Mouse (Mus musculus) neutrophil, adult 65 days (primary cell): ENCODE results near the gene Npw. TPM values are rescaled to one million over a fixed set of nuclear protein-coding genes. Genes with fewer than 3 reads are reported as not detected.

ENCODE experiments used
- total RNA-seq: library from RNA; stranded (reverse); gene quantifications from 2 replicates; pipeline ENCODE4 v1.2.4, GENCODE M21; 2023

Gene Npw
- total RNA-seq: not detected in 2 replicates

GRCm38 (mm10) chr17:24658017-24658758, at the start of gene Npw:
Npw (minus strand) TSS chr17:24658457.

GRCm38 (mm10) chr17:24706982-24707800, 48.9 kb upstream of the Npw start, which contains the start of gene Tbl3:
Tbl3 (minus strand) TSS chr17:24707660.

GRCm38 (mm10) chr17:24696011-24696697, 37.9 kb upstream of the Npw start, which contains the start of the genes Gfer and Noxo1:
Gfer (minus strand) TSS chr17:24696156.
Noxo1 (plus strand) TSS chr17:24696234.

GRCm38 (mm10) chr17:24689251-24690081, 31.2 kb upstream of the Npw start, which contains the start of gene Syngr3:
Syngr3 (minus strand) TSS chr17:24689955.

GRCm38 (mm10) chr17:24669545-24670245, 11.4 kb upstream of the Npw start, which contains the start of gene Zfp598:
Zfp598 (plus strand) TSS chr17:24669687.

GRCm38 (mm10) chr17:24650070-24650616, 8.1 kb downstream of the Npw start, which contains the start of gene Slc9a3r2:
Slc9a3r2 (minus strand) TSS chr17:24650327.

GRCm38 (mm10) chr17:24632167-24632812, 26.0 kb downstream of the Npw start, which contains the start of the genes Tsc2 and Nthl1:
Tsc2 (minus strand) TSS chr17:24632630.
Nthl1 (plus strand) TSS chr17:24632680.

Other genes starting within 250 kb of the Npw start
- 61.1 and 89.8 TPM in 2 replicates for gene Rnps1, start 243.9 kb downstream of the Npw start, total RNA-seq
- 9.7 and 10.9 TPM in 2 replicates for gene Eci1, start 231.8 kb downstream of the Npw start, total RNA-seq
- gene Dnase1l2, start 215.4 kb downstream of the Npw start, total RNA-seq: 1.7 and 2.2 TPM in 2 replicates
- 40.1 and 46.7 TPM in 2 replicates for gene E4f1, start 188.1 kb downstream of the Npw start, total RNA-seq
- 21.5 and 26.4 TPM in 2 replicates for gene Pgp, start 188.1 kb downstream of the Npw start, total RNA-seq
- 0.98 TPM in 1 of 2 replicates, not detected in the other for gene Bricd5, start 184.6 kb downstream of the Npw start, total RNA-seq
- 35.2 and 41.1 TPM in 2 replicates for gene Mlst8, start 179.4 kb downstream of the Npw start, total RNA-seq
- not detected in 2 replicates for gene Caskin1, start 169.9 kb downstream of the Npw start, total RNA-seq
- 123 and 145 TPM in 2 replicates for gene Traf7, start 130.5 kb downstream of the Npw start, total RNA-seq
- 0.38 TPM in 1 of 2 replicates, not detected in the other for gene Rab26, start 124.2 kb downstream of the Npw start, total RNA-seq
- 15.6 and 23.9 TPM in 2 replicates for gene Pkd1, start 108.6 kb downstream of the Npw start, total RNA-seq
- gene Tsc2, start 25.8 kb downstream of the Npw start, total RNA-seq: 41.1 and 43.3 TPM in 2 replicates
- gene Nthl1, start 25.8 kb downstream of the Npw start, total RNA-seq: 0.88 and 1.5 TPM in 2 replicates
- 3.0 and 3.3 TPM in 2 replicates for gene Slc9a3r2, start 8.1 kb downstream of the Npw start, total RNA-seq
- gene Zfp598, start 11.2 kb upstream of the Npw start, total RNA-seq: 21.0 and 25.1 TPM in 2 replicates
- gene Syngr3, start 31.5 kb upstream of the Npw start, total RNA-seq: not detected in 2 replicates
- 3.9 and 4.5 TPM in 2 replicates for gene Gfer, start 37.7 kb upstream of the Npw start, total RNA-seq
- gene Noxo1, start 37.8 kb upstream of the Npw start, total RNA-seq: 0.57 and 1.5 TPM in 2 replicates
- 9.5 and 12.4 TPM in 2 replicates for gene Tbl3, start 49.2 kb upstream of the Npw start, total RNA-seq
- gene Rnf151, start 59.6 kb upstream of the Npw start, total RNA-seq: not detected in 2 replicates
- gene Rps2, start 59.7 kb upstream of the Npw start, total RNA-seq: 399 and 442 TPM in 2 replicates
- gene Ndufb10, start 66.0 kb upstream of the Npw start, total RNA-seq: 61.5 and 73.8 TPM in 2 replicates
- 1.9 and 2.1 TPM in 2 replicates for gene Rpl3l, start 69.4 kb upstream of the Npw start, total RNA-seq
- gene Msrb1, start 78.2 kb upstream of the Npw start, total RNA-seq: 1,300 and 1,322 TPM in 2 replicates
- gene Hs3st6, start 94.5 kb upstream of the Npw start, total RNA-seq: 0.51 and 0.70 TPM in 2 replicates
- gene Meiob, start 145.8 kb upstream of the Npw start, total RNA-seq: not detected in 2 replicates
- gene Hagh, start 181.7 kb upstream of the Npw start, total RNA-seq: 34.8 and 35.3 TPM in 2 replicates
- 1.5 and 2.2 TPM in 2 replicates for gene Fahd1, start 191.9 kb upstream of the Npw start, total RNA-seq
- 0.32 and 0.36 TPM in 2 replicates for gene Igfals, start 207.5 kb upstream of the Npw start, total RNA-seq
- 51.2 and 59.0 TPM in 2 replicates for gene Nubp2, start 227.9 kb upstream of the Npw start, total RNA-seq
- gene Spsb3, start 228.2 kb upstream of the Npw start, total RNA-seq: 25.3 and 35.4 TPM in 2 replicates
- 10.1 and 11.6 TPM in 2 replicates for gene Eme2, start 236.6 kb upstream of the Npw start, total RNA-seq
- gene Mrps34, start 236.7 kb upstream of the Npw start, total RNA-seq: 12.9 and 15.4 TPM in 2 replicates
- 15.7 and 16.5 TPM in 2 replicates for gene Nme3, start 238.0 kb upstream of the Npw start, total RNA-seq